Mouse (Mus musculus): ENCODE results near the gene Gm5615.

GRCm38 (mm10) chr9:36541863-36542262 is at the start of gene Gm5615:
- TF ChIP-seq EP300 (IDR thresholded peaks at IDR 0.05; ENCODE audit: low read depth) = no peak
- TF ChIP-seq CTCF (IDR thresholded peaks at IDR 0.05; ENCODE audit: low read depth) = no peak
